Mouse (Mus musculus) ES-E14 (cell line): ENCODE measurements around the gene Hoxb4.

Source experiments
- CHD2 ChIP-seq: IDR thresholded peaks from 2 replicates; pipeline ENCODE4 v1.6.1; 2014; ENCODE audit warnings: mild to moderate bottlenecking, low read depth, low read length, inconsistent platforms
- HCFC1 ChIP-seq: IDR thresholded peaks from 2 replicates; pipeline ENCODE4 v1.6.1; 2012; ENCODE audit warnings: low read length, inconsistent platforms, borderline replicate concordance; ENCODE audit not compliant: insufficient read depth
- ZC3H11A ChIP-seq: IDR thresholded peaks from 2 replicates; pipeline ENCODE4 v1.6.1; 2012; ENCODE audit warnings: low read depth, mild to moderate bottlenecking, inconsistent platforms, low read length, borderline replicate concordance

GRCm38 (mm10) chr11:96338957-96339855 lies 21.1 kb downstream of the Hoxb4 start:
- TF ChIP-seq CHD2 (no peak), HCFC1 (no peak), ZC3H11A (no peak)
